Mouse (Mus musculus) embryonic fibroblast, embryonic 13.5 days (primary cell): ENCODE measurements around the gene Olfr427.

Experiments
- CTCF ChIP-seq: IDR thresholded peaks from 2 replicates; pipeline ENCODE4 v1.5.1; 2011; ENCODE audit warnings: mild to moderate bottlenecking, control low read depth, low read length, moderate library complexity, borderline replicate concordance; ENCODE audit not compliant: insufficient read depth
- POLR2A ChIP-seq: IDR thresholded peaks from 2 replicates; pipeline ENCODE4 v1.6.1; 2011; ENCODE audit warnings: low read depth, mild to moderate bottlenecking, control low read depth, low read length, moderate library complexity

GRCm38 (mm10) chr1:174146696-174147095 lies 50.0 kb downstream of the Olfr427 start:
- TF ChIP-seq POLR2A (no peak), CTCF (no peak)
